Mouse (Mus musculus) frontal cortex, postnatal 14 days (tissue): ENCODE measurements around the gene Tshz2.
A peak's percentile ranks its signal among the peaks of the same experiment; 100 is the strongest.

Source experiments
- DNase-seq, 2 experiments: peaks; one replicate each; pipeline ENCODE4 v3.0.0; 2022; ENCODE audit warnings: low spot score in 2 of 2

Gene Tshz2

GRCm38 (mm10) chr2:170043290-170043689, 410.5 kb downstream of the Tshz2 start:
- no peak for DNase-seq

GRCm38 (mm10) chr2:170045896-170046295, 413.1 kb downstream of the Tshz2 start:
- DNase-seq, result no peak

- no peak for DNase-seq
Measured at GRCm38 (mm10) chr2:170046371-170047145, 413.7 kb downstream of the Tshz2 start.

GRCm38 (mm10) chr2:170048831-170049230, 416.0 kb downstream of the Tshz2 start:
- no peak for DNase-seq

- no peak for DNase-seq
Measured at GRCm38 (mm10) chr2:170050651-170051050, 417.8 kb downstream of the Tshz2 start.

GRCm38 (mm10) chr2:170051441-170051840, 418.6 kb downstream of the Tshz2 start:
- DNase-seq, result no peak

GRCm38 (mm10) chr2:170054943-170055342, 422.1 kb downstream of the Tshz2 start:
- DNase-seq, result no peak

- no peak for DNase-seq
Measured at GRCm38 (mm10) chr2:170055413-170055812, 422.6 kb downstream of the Tshz2 start.

GRCm38 (mm10) chr2:170058774-170059173, 426.0 kb downstream of the Tshz2 start:
- no peak for DNase-seq

- no peak for DNase-seq
Measured at GRCm38 (mm10) chr2:170060066-170060465, 427.3 kb downstream of the Tshz2 start.

GRCm38 (mm10) chr2:170062378-170062777, 429.6 kb downstream of the Tshz2 start:
- no peak for DNase-seq

- DNase-seq, result no peak
Measured at GRCm38 (mm10) chr2:170069976-170070375, 437.2 kb downstream of the Tshz2 start.

- no peak for DNase-seq
Measured at GRCm38 (mm10) chr2:170070641-170071241, 437.9 kb downstream of the Tshz2 start.

GRCm38 (mm10) chr2:170076941-170077490, 444.2 kb downstream of the Tshz2 start:
- no peak for DNase-seq

- no peak for DNase-seq
Measured at GRCm38 (mm10) chr2:170078041-170078440, 445.2 kb downstream of the Tshz2 start.

GRCm38 (mm10) chr2:170078442-170079017, 445.7 kb downstream of the Tshz2 start:
- DNase-seq, result no peak

GRCm38 (mm10) chr2:170091563-170092443, 459.0 kb downstream of the Tshz2 start:
- no peak for DNase-seq

GRCm38 (mm10) chr2:170094220-170094619, 461.4 kb downstream of the Tshz2 start:
- DNase-seq, result no peak

- DNase-seq, result no peak
Measured at GRCm38 (mm10) chr2:170094871-170095270, 462.1 kb downstream of the Tshz2 start.

GRCm38 (mm10) chr2:170101132-170101531, 468.3 kb downstream of the Tshz2 start:
- peak; percentile 72 to 95 for DNase-seq

- DNase-seq, result no peak
Measured at GRCm38 (mm10) chr2:170101932-170102331, 469.1 kb downstream of the Tshz2 start.

- DNase-seq, result no peak
Measured at GRCm38 (mm10) chr2:170103341-170103740, 470.5 kb downstream of the Tshz2 start.
